Mouse (Mus musculus): ENCODE measurements around the gene Iqschfp. TPM values are rescaled to one million over a fixed set of nuclear protein-coding genes. Genes with fewer than 3 reads are reported as not detected.

Iqschfp gene
- polyA plus RNA-seq, 1 experiment from 2014 or later, result 7.6 TPM

GRCm38 (mm10) chr3:68587567-68588245 lies 695.7 kb downstream of the Iqschfp start:
- Histone ChIP-seq H3K4me2 (ENCODE audit: low read length) (no peak overlapping the region), H3K4me3 (replicated peaks; ENCODE audit: low read depth, low read length) (no peak overlapping the region), H3K9me3 (ENCODE audit: control insufficient read depth, low read length) (no peaks in the 10 kb centered on the region), H3K27me3 (ENCODE audit: control insufficient read depth, insufficient read depth, low read length) (no peaks in the 10 kb centered on the region), H3K36me3 (ENCODE audit: control insufficient read depth, insufficient read depth, low read length) (no peaks in the 10 kb centered on the region), H3K4me1 (ENCODE audit: control insufficient read depth, insufficient read depth, low read length) (peaks cover 63% of the 10 kb centered on the region), H3K9ac (replicated peaks; ENCODE audit: low read length) (no peak overlapping the region), H3K27ac (replicated peaks; ENCODE audit: low read depth, low read length) (peak overlapping the region; percentile 62)
- peak; percentile 16; the same call in 1 of the 2 replicates for ATAC-seq (ENCODE audit: low FRiP score, low TSS enrichment)
- WGBS, result 21% methylated on average over 10 of the region's 10 CpGs
- DNase-seq, result no peak

GRCm38 (mm10) chr3:68589220-68589840 lies 697.3 kb downstream of the Iqschfp start:
- Histone ChIP-seq H3K4me1 (ENCODE audit: control insufficient read depth, insufficient read depth, low read length) (peaks cover 56% of the 10 kb centered on the region), H3K9ac (replicated peaks; ENCODE audit: low read length) (no peak overlapping the region), H3K27ac (replicated peaks; ENCODE audit: low read depth, low read length) (no peak overlapping the region), H3K9me3 (ENCODE audit: control insufficient read depth, low read length) (no peaks in the 10 kb centered on the region), H3K4me3 (replicated peaks; ENCODE audit: low read depth, low read length) (no peak overlapping the region), H3K27me3 (ENCODE audit: control insufficient read depth, insufficient read depth, low read length) (no peaks in the 10 kb centered on the region), H3K4me2 (ENCODE audit: low read length) (no peak overlapping the region), H3K36me3 (ENCODE audit: control insufficient read depth, insufficient read depth, low read length) (no peaks in the 10 kb centered on the region)
- ATAC-seq (ENCODE audit: low FRiP score, low TSS enrichment) (no peak), DNase-seq (no peak)
- 86% methylated on average over 9 of the region's 9 CpGs for WGBS

GRCm38 (mm10) chr3:68590436-68590835 lies 698.4 kb downstream of the Iqschfp start:
- Histone ChIP-seq H3K27ac (replicated peaks; ENCODE audit: low read depth, low read length) (0 out of 2 replicates have a peak overlapping the region, but pooled peaks have one; percentile 39), H3K4me1 (ENCODE audit: control insufficient read depth, insufficient read depth, low read length) (peaks cover 48% of the 10 kb centered on the region), H3K27me3 (ENCODE audit: control insufficient read depth, insufficient read depth, low read length) (no peaks in the 10 kb centered on the region), H3K4me3 (replicated peaks; ENCODE audit: low read depth, low read length) (no peak overlapping the region), H3K9ac (replicated peaks; ENCODE audit: low read length) (no peak overlapping the region), H3K4me2 (ENCODE audit: low read length) (no peak overlapping the region), H3K9me3 (ENCODE audit: control insufficient read depth, low read length) (no peaks in the 10 kb centered on the region), H3K36me3 (ENCODE audit: control insufficient read depth, insufficient read depth, low read length) (no peaks in the 10 kb centered on the region)
- no peak for DNase-seq
- 50% methylated on average over 8 of the region's 8 CpGs for WGBS
- no peak for ATAC-seq (ENCODE audit: low FRiP score, low TSS enrichment)

- Histone ChIP-seq H3K9me3 (ENCODE audit: control insufficient read depth, low read length) (no peaks in the 10 kb centered on the region), H3K27me3 (ENCODE audit: control insufficient read depth, insufficient read depth, low read length) (no peaks in the 10 kb centered on the region), H3K4me2 (ENCODE audit: low read length) (no peak overlapping the region), H3K9ac (replicated peaks; ENCODE audit: low read length) (no peak overlapping the region), H3K36me3 (ENCODE audit: control insufficient read depth, insufficient read depth, low read length) (peaks cover 12% of the 10 kb centered on the region; the same call in 1 of the 2 replicates), H3K27ac (replicated peaks; ENCODE audit: low read depth, low read length) (no peak overlapping the region), H3K4me3 (replicated peaks; ENCODE audit: low read depth, low read length) (no peak overlapping the region), H3K4me1 (ENCODE audit: control insufficient read depth, insufficient read depth, low read length) (peaks cover 31% of the 10 kb centered on the region)
- no peak for DNase-seq
- no peak for ATAC-seq (ENCODE audit: low FRiP score, low TSS enrichment)
- 88% methylated on average over 10 of the region's 10 CpGs for WGBS
These were observed 700.5 kb downstream of the Iqschfp start for GRCm38 (mm10) chr3:68592575-68592974.

GRCm38 (mm10) chr3:68593073-68593867 lies 701.2 kb downstream of the Iqschfp start:
- no peak overlapping the region for H3K4me3 ChIP-seq (replicated peaks; ENCODE audit: low read depth, low read length)
- H3K9ac ChIP-seq (replicated peaks; ENCODE audit: low read length), result no peak overlapping the region
- H3K36me3 ChIP-seq (ENCODE audit: control insufficient read depth, insufficient read depth, low read length), result peaks cover 12% of the 10 kb centered on the region; the same call in 1 of the 2 replicates
- H3K4me2 ChIP-seq (ENCODE audit: low read length), result no peak overlapping the region
- DNase-seq (no peak), ATAC-seq (ENCODE audit: low FRiP score, low TSS enrichment) (no peak)
- no peaks in the 10 kb centered on the region for H3K27me3 ChIP-seq (ENCODE audit: control insufficient read depth, insufficient read depth, low read length)
- 63% methylated on average over 12 of the region's 12 CpGs for WGBS
- H3K4me1 ChIP-seq (ENCODE audit: control insufficient read depth, insufficient read depth, low read length), result peaks cover 26% of the 10 kb centered on the region
- peak overlapping the region; percentile 45; the same call in 1 of the 2 replicates for H3K27ac ChIP-seq (replicated peaks; ENCODE audit: low read depth, low read length)
- no peaks in the 10 kb centered on the region for H3K9me3 ChIP-seq (ENCODE audit: control insufficient read depth, low read length)

- no peak overlapping the region for H3K9ac ChIP-seq (replicated peaks; ENCODE audit: low read length)
- H3K9me3 ChIP-seq (ENCODE audit: control insufficient read depth, low read length), result no peaks in the 10 kb centered on the region
- 82% methylated on average over 10 of the region's 10 CpGs for WGBS
- H3K4me1 ChIP-seq (ENCODE audit: control insufficient read depth, insufficient read depth, low read length), result peaks cover 17% of the 10 kb centered on the region; the same call in 1 of the 2 replicates
- no peaks in the 10 kb centered on the region for H3K27me3 ChIP-seq (ENCODE audit: control insufficient read depth, insufficient read depth, low read length)
- H3K4me3 ChIP-seq (replicated peaks; ENCODE audit: low read depth, low read length), result no peak overlapping the region
- no peak for ATAC-seq (ENCODE audit: low FRiP score, low TSS enrichment)
- no peak overlapping the region for H3K27ac ChIP-seq (replicated peaks; ENCODE audit: low read depth, low read length)
- no peak overlapping the region for H3K4me2 ChIP-seq (ENCODE audit: low read length)
- peaks cover 14% of the 10 kb centered on the region; the same call in 1 of the 2 replicates for H3K36me3 ChIP-seq (ENCODE audit: control insufficient read depth, insufficient read depth, low read length)
- DNase-seq, result no peak
These were observed 703.4 kb downstream of the Iqschfp start for GRCm38 (mm10) chr3:68595316-68595925.

GRCm38 (mm10) chr3:68596938-68597337 lies 704.9 kb downstream of the Iqschfp start:
- Histone ChIP-seq H3K27me3 (ENCODE audit: control insufficient read depth, insufficient read depth, low read length) (no peaks in the 10 kb centered on the region), H3K4me3 (replicated peaks; ENCODE audit: low read depth, low read length) (no peak overlapping the region), H3K9me3 (ENCODE audit: control insufficient read depth, low read length) (no peaks in the 10 kb centered on the region), H3K36me3 (ENCODE audit: control insufficient read depth, insufficient read depth, low read length) (peaks cover 14% of the 10 kb centered on the region; the same call in 1 of the 2 replicates), H3K4me1 (ENCODE audit: control insufficient read depth, insufficient read depth, low read length) (peaks cover 12% of the 10 kb centered on the region; the same call in 1 of the 2 replicates), H3K27ac (replicated peaks; ENCODE audit: low read depth, low read length) (no peak overlapping the region), H3K9ac (replicated peaks; ENCODE audit: low read length) (no peak overlapping the region), H3K4me2 (ENCODE audit: low read length) (no peak overlapping the region)
- WGBS, result 88% methylated on average over 4 of the region's 4 CpGs
- ATAC-seq (ENCODE audit: low FRiP score, low TSS enrichment) (no peak), DNase-seq (no peak)

- 0 out of 2 replicates have a peak, but pooled peaks cover 9% of the 10 kb centered on the region for H3K36me3 ChIP-seq (ENCODE audit: control insufficient read depth, insufficient read depth, low read length)
- H3K4me1 ChIP-seq (ENCODE audit: control insufficient read depth, insufficient read depth, low read length), result peaks cover 16% of the 10 kb centered on the region
- 81% methylated on average over 9 of the region's 9 CpGs for WGBS
- H3K27me3 ChIP-seq (ENCODE audit: control insufficient read depth, insufficient read depth, low read length), result no peaks in the 10 kb centered on the region
- H3K4me2 ChIP-seq (ENCODE audit: low read length), result no peak overlapping the region
- no peak for ATAC-seq (ENCODE audit: low FRiP score, low TSS enrichment)
- no peaks in the 10 kb centered on the region for H3K9me3 ChIP-seq (ENCODE audit: control insufficient read depth, low read length)
- no peak overlapping the region for H3K4me3 ChIP-seq (replicated peaks; ENCODE audit: low read depth, low read length)
- no peak overlapping the region for H3K27ac ChIP-seq (replicated peaks; ENCODE audit: low read depth, low read length)
- DNase-seq, result no peak
- H3K9ac ChIP-seq (replicated peaks; ENCODE audit: low read length), result no peak overlapping the region
These were observed 710.9 kb downstream of the Iqschfp start for GRCm38 (mm10) chr3:68602891-68603290.

Measured in midbrain, embryonic 14.5 days (tissue).